Mouse (Mus musculus) macrophage (primary cell): ENCODE data around the gene Slc25a19. TPM values are rescaled to one million over a fixed set of nuclear protein-coding genes. Genes with fewer than 3 reads are reported as not detected.

Experiments
- H3K27ac ChIP-seq: fragments of 350-480 bp; formaldehyde crosslinking; 2 replicates; pipeline ENCODE4 v1.9.0; 2021
- H3K36me3 ChIP-seq: fragments of 350-480 bp; formaldehyde crosslinking; 2 replicates; pipeline ENCODE4 v1.9.0; 2021; ENCODE audit errors: inconsistent target
- H3K4me3 ChIP-seq: fragments of 350-480 bp; formaldehyde crosslinking; 2 replicates; pipeline ENCODE4 v1.9.0; 2021; ENCODE audit errors: inconsistent target
- H3K79me2 ChIP-seq: fragments of 350-480 bp; formaldehyde crosslinking; 2 replicates; pipeline ENCODE4 v1.9.0; 2021; ENCODE audit errors: inconsistent target
- WGBS: methylation state at CpG from one replicate; pipeline ENCODE4 v1.1.7; 2026; ENCODE audit warnings: inconsistent platforms; ENCODE audit not compliant: missing documents; 5-methylcytosine and 5-hydroxymethylcytosine counted together
- polyA plus RNA-seq: library from polyadenylated mRNA; stranded (reverse); fragments of 250-400 nt; gene quantifications from 3 replicates; pipeline ENCODE4 v1.2.4, GENCODE M21; 2018; ENCODE audit warnings: inconsistent platforms

Gene Slc25a19
- polyA plus RNA-seq, 1 experiment from 2014 or later: 17.0 TPM

DNA sequence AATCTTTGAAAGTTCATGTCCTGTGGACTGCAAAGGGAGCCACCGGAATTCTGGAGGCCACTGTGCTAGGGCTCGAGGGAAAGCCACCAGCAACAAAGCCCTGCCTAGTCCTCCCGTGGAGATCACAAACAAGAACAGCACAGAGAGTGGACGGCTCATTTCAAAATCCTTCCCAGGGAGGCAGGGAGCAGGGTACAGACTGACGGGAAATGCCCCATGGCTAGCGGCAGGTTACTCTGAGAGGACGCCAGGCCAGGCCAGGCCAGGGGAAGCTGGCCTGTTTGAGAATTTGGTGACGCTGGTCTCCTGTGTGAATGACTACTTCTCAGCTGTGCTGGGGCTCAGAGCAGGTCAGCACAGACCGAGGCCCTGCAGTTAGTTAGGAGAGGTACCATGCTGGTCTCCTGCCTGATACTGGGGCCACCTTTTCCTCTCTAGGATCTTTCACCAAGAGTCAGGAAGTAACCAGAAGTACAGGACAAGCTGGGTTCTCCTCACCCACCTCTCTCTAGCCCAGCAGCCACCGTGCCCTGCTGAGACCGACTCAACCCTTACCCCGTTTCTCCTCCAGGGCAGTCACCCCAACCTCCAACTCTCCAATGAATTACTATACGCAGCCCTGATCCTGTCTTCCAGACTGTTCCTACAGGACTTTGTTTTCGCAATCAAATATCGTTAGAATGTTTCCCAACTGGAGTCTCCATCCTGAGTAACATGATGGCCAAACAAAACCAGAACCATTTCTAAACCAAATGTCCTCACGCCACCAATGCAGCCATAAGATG lies 9.2 kb downstream of the Slc25a19 start:
- peaks cover 88% of the 10 kb centered on the region for H3K36me3 ChIP-seq
- WGBS: 94% methylated on average over 15 of the region's 16 CpGs
- peaks cover 4% of the 10 kb centered on the region; the same call in 1 of the 2 replicates for H3K79me2 ChIP-seq
- no peak overlapping the region for H3K27ac ChIP-seq
- H3K4me3 ChIP-seq: no peak overlapping the region

DNA sequence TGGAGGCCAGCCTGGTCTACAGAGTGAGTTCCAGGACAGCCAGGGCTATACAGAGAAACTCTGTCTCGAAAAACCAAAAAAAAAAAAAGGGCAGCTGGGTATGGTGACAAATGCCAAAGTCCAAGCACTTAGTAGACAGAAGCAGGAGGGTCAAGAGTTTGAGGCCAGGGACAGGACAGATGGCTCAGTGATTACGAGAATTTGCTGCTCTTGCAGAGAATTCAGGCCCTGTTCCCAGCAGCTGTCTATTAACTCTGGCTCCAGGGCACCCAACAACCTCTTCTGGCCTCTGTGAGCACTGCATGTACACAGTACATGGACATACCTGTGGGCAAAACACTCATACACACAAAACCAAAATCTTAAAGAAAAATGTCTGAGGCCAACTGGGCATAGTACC lies 10.1 kb downstream of the Slc25a19 start:
- Histone ChIP-seq H3K27ac (no peak overlapping the region), H3K36me3 (peaks cover 78% of the 10 kb centered on the region), H3K79me2 (no peaks in the 10 kb centered on the region), H3K4me3 (no peak overlapping the region)
- 100% methylated on average over 1 of the region's 2 CpGs for WGBS

DNA sequence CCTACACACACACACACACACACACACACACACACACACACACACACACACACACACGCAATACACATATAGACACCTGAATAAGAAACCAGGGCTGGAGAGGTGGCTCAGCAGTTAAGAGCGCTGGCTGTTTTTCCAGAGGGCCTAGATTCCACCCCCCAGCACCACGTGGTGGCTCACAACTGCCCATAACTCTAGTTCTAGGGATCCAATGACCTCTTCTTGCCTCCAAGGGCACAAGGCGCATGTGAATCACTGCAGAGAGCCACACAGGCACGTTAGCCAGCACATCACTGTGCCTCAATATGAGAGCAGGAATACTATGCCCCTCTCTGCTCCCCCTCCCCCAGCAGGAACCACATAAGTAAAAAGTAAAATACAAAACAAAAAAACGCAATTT lies 11.2 kb downstream of the Slc25a19 start:
- no peak overlapping the region for H3K4me3 ChIP-seq
- WGBS: 98% methylated on average over 5 of the region's 6 CpGs
- H3K79me2 ChIP-seq: no peaks in the 10 kb centered on the region; the same call in 1 of the 2 replicates
- no peak overlapping the region for H3K27ac ChIP-seq
- peaks cover 68% of the 10 kb centered on the region for H3K36me3 ChIP-seq

DNA sequence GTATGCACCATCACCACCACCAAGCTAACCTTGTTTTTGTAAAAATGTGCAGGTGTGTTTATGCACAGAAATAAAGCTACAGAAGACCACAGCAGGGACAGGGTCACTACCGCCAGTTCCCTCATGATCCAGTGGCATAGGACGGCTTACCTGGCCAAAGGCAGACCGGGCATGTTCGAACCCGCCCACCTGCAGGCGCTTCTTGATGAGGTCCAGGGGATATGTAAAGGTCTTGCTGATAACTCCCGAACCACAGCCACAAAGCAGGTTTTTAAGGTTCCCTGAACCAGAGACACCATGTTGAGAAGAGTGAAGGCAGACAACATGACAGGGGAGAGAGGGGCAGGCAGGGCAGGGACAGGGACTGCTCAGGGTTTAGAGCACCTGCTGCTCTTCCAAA lies 11.7 kb downstream of the Slc25a19 start:
- WGBS: 94% methylated on average over 4 of the region's 7 CpGs
- H3K27ac ChIP-seq: no peak overlapping the region
- H3K36me3 ChIP-seq: peaks cover 64% of the 10 kb centered on the region
- no peak overlapping the region for H3K4me3 ChIP-seq
- H3K79me2 ChIP-seq: no peaks in the 10 kb centered on the region; the same call in 1 of the 2 replicates

- WGBS: 98% methylated on average over 6 of the region's 6 CpGs
- peaks cover 59% of the 10 kb centered on the region for H3K36me3 ChIP-seq
- no peak overlapping the region for H3K4me3 ChIP-seq
- H3K79me2 ChIP-seq: no peaks in the 10 kb centered on the region; the same call in 1 of the 2 replicates
- no peak overlapping the region for H3K27ac ChIP-seq
Observed at GRCm38 (mm10) chr11:115615875-115616274, 12.2 kb downstream of the Slc25a19 start.

- 94% methylated on average over 14 of the region's 15 CpGs for WGBS
- H3K4me3 ChIP-seq: no peak overlapping the region
- no peak overlapping the region for H3K27ac ChIP-seq
- no peaks in the 10 kb centered on the region; the same call in 1 of the 2 replicates for H3K79me2 ChIP-seq
- peaks cover 54% of the 10 kb centered on the region for H3K36me3 ChIP-seq
Observed at GRCm38 (mm10) chr11:115615108-115615825, 12.8 kb downstream of the Slc25a19 start.

DNA sequence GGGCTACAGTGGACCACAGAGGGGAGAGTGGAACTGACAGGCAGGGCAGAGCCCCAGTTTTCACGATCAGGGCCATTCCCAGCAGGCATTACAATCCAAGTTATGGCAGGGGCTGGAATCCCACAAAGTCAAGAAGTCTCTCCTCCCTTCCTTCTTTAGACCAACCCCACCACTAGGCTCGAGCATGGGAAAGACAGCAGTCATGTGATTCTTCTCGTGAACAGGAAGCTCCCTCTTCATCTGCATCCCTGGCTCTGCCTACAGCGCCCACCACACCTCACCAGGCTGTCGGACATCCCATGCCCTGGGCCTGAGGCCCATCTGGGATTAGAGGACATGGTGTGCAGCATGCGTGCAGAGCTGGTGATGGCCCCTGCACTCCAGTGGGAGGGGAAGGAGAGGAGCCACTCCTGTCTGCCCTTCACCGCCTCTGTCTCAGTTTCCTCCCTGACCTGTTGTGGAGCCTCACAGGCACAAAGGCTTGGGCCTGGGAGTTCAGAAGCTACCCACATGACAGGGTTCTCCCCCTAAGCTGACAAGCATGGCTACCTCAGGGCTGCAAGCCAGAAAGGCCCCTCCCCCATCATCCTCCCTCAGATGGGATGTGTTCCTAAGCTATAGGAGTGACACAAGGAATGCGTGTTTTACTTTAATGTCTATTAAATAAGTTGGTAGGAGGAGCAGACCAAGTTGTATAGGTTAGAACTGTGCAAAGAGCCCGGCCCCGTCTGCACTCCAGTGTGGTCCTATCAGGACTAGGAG lies 13.6 kb downstream of the Slc25a19 start:
- no peak overlapping the region for H3K27ac ChIP-seq
- WGBS: 86% methylated on average over 10 of the region's 10 CpGs
- no peaks in the 10 kb centered on the region; the same call in 1 of the 2 replicates for H3K79me2 ChIP-seq
- no peak overlapping the region for H3K4me3 ChIP-seq
- peaks cover 51% of the 10 kb centered on the region for H3K36me3 ChIP-seq

GRCm38 (mm10) chr11:115613138-115613945 lies 14.8 kb downstream of the Slc25a19 start:
- WGBS: 2% methylated on average over 16 of the region's 16 CpGs

GRCm38 (mm10) chr11:115612410-115613137 lies 15.5 kb downstream of the Slc25a19 start, which contains the start of gene Mif4gd:
Mif4gd (minus strand) TSS chr11:115612969.
- WGBS: under 1% methylated on average over 55 of the region's 80 CpGs
- Histone ChIP-seq H3K36me3 (peaks cover 53% of the 10 kb centered on the region), H3K27ac (peak within 1 kb of the TSS; percentile 80), H3K79me2 (no peaks in the 10 kb centered on the region; the same call in 1 of the 2 replicates), H3K4me3 (peak within 1 kb of the TSS; percentile 59)

More at GRCm38 (mm10) chr11:115613138-115613945, 14.8 kb downstream of the Slc25a19 start:
- Histone ChIP-seq H3K79me2 (no peaks in the 10 kb centered on the region; the same call in 1 of the 2 replicates), H3K27ac (peak overlapping the region; percentile 80), H3K36me3 (peaks cover 52% of the 10 kb centered on the region), H3K4me3 (peak overlapping the region; percentile 59)

DNA sequence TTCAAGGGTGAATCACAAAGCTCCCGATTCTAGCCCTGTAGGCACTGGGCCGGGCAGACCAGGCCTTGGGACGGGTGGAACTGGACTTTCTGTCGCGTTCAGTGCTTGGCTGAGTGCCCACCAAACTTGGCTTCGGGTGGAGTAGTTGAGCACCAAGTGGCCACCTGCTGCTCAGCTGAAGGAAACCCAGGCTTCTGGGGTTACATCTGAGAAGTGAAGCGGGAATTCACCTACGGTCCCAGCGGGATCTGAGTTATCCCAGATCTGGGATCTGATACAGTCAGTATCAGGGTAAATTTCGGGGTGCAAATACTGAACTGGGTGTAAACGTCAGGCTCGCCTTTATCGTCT lies 16.1 kb downstream of the Slc25a19 start:
- Histone ChIP-seq H3K79me2 (no peaks in the 10 kb centered on the region; the same call in 1 of the 2 replicates), H3K27ac (peak overlapping the region; percentile 34), H3K36me3 (peaks cover 53% of the 10 kb centered on the region), H3K4me3 (peak overlapping the region; percentile 49)
- WGBS: 3% methylated on average over 13 of the region's 13 CpGs

DNA sequence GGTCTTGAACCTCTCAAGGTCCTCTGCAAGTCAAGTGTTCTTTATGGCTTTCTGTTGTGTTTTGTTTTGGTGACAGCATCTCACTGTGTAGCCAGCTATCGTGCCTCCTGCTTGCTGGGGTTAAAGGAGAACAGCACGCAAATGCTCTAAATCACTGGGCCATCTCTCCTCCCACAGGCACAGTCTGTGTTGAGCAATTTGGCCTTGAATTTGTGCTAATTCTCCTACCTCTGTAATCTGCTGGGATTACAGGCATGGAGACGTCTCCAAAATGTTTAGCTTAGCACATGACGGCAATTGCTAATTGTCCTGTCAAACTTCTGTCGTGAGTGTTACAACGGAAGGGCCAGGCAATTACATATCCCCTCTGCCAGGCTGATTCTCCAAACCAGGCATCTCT lies 16.9 kb downstream of the Slc25a19 start:
- WGBS: 91% methylated on average over 6 of the region's 6 CpGs
- H3K4me3 ChIP-seq: no peak overlapping the region

DNA sequence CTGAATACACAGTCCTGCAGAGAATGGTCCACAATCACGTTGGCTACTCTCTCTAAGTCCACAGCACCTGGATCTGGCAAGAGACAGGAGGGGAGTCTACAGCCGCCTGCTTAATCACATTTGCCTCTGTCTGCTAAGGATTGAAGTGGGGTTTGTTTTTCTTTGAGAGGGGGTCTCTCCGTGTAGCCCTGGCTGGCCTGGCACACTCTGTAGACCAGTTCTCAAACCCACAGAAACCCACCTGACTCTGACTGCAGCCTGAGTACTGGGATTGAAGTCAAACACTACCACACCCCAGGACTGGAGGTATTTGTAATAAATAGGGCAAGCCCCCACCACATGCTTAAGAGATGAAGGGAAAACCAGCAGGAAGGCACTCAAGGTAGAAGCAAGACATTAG lies 18.5 kb downstream of the Slc25a19 start:
- 88% methylated on average over 3 of the region's 3 CpGs for WGBS
- Histone ChIP-seq H3K79me2 (peaks cover 15% of the 10 kb centered on the region), H3K4me3 (no peak overlapping the region), H3K36me3 (peaks cover 42% of the 10 kb centered on the region; the same call in 1 of the 2 replicates), H3K27ac (no peak overlapping the region)

More for the DNA sequence above, 16.9 kb downstream of the Slc25a19 start:
- Histone ChIP-seq H3K27ac (no peak overlapping the region), H3K36me3 (peaks cover 55% of the 10 kb centered on the region; the same call in 1 of the 2 replicates), H3K79me2 (no peaks in the 10 kb centered on the region; the same call in 1 of the 2 replicates)
